Mouse (Mus musculus) thymus, adult 18-20 months (tissue): Measurements from ENCODE around the gene D11Wsu47e.

ENCODE experiments used
- DNase-seq, 2 experiments: peaks; one replicate each; pipeline ENCODE4 v3.0.0; 2022; ENCODE audit warnings: mixed read lengths in 2 of 2

The D11Wsu47e gene

GRCm38 (mm10) chr11:113705966-113706652 lies 21.9 kb downstream of the D11Wsu47e start:
- DNase-seq, result no peak

GRCm38 (mm10) chr11:113708629-113709213 lies 24.5 kb downstream of the D11Wsu47e start:
- DNase-seq, result no peak

GRCm38 (mm10) chr11:113709272-113709671 lies 25.1 kb downstream of the D11Wsu47e start:
- no peak for DNase-seq

- DNase-seq, result peak; percentile 64 to 78
Measured at GRCm38 (mm10) chr11:113709731-113710256, 25.6 kb downstream of the D11Wsu47e start, which contains the start of gene Cpsf4l. Cpsf4l (minus strand) TSS chr11:113710017.

- DNase-seq, result no peak
Measured at GRCm38 (mm10) chr11:113710257-113710777, 26.1 kb downstream of the D11Wsu47e start.

GRCm38 (mm10) chr11:113711061-113711460 lies 26.8 kb downstream of the D11Wsu47e start:
- no peak for DNase-seq

GRCm38 (mm10) chr11:113715078-113715674 lies 31.0 kb downstream of the D11Wsu47e start:
- DNase-seq, result no peak

GRCm38 (mm10) chr11:113716132-113716531 lies 31.9 kb downstream of the D11Wsu47e start:
- DNase-seq, result no peak

- DNase-seq, result no peak
Measured at GRCm38 (mm10) chr11:113717767-113718424, 33.7 kb downstream of the D11Wsu47e start.

- DNase-seq, result no peak
Measured at GRCm38 (mm10) chr11:113722405-113723090, 38.3 kb downstream of the D11Wsu47e start.

GRCm38 (mm10) chr11:113725235-113726048 lies 41.2 kb downstream of the D11Wsu47e start:
- no peak for DNase-seq

- DNase-seq, result no peak
Measured at GRCm38 (mm10) chr11:113726994-113727888, 43.0 kb downstream of the D11Wsu47e start.

- DNase-seq, result no peak
Measured at GRCm38 (mm10) chr11:113727992-113728391, 43.8 kb downstream of the D11Wsu47e start.

GRCm38 (mm10) chr11:113729239-113729638 lies 45.0 kb downstream of the D11Wsu47e start:
- no peak for DNase-seq

GRCm38 (mm10) chr11:113729917-113730316 lies 45.7 kb downstream of the D11Wsu47e start:
- DNase-seq, result no peak

- no peak for DNase-seq
Measured at GRCm38 (mm10) chr11:113730879-113731278, 46.7 kb downstream of the D11Wsu47e start.

- DNase-seq, result no peak
Measured at GRCm38 (mm10) chr11:113731945-113732612, 47.9 kb downstream of the D11Wsu47e start.

- no peak for DNase-seq
Measured at GRCm38 (mm10) chr11:113733631-113734364, 49.6 kb downstream of the D11Wsu47e start.

- no peak for DNase-seq
Measured at GRCm38 (mm10) chr11:113735151-113735550, 50.9 kb downstream of the D11Wsu47e start.
